Mouse (Mus musculus) layer of hippocampus, adult 2 months (tissue): ENCODE measurements around the gene Mustn1. TPM values are rescaled to one million over a fixed set of nuclear protein-coding genes. Genes with fewer than 3 reads are reported as not detected.

Experiments
- DNase-seq, 2 experiments: peaks; one replicate each; pipeline ENCODE4 v3.0.0; 2022; ENCODE audit warnings: low spot score in 2 of 2
- H3K27ac ChIP-seq: fragments of 200-600 bp; 2 replicates; pipeline ENCODE4 v1.8.1; 2022
- H3K4me3 ChIP-seq: fragments of 200-600 bp; 2 replicates; pipeline ENCODE4 v1.8.1; 2022; ENCODE audit warnings: mild to moderate bottlenecking
- CTCF ChIP-seq: fragments of 200-600 bp; conservative IDR thresholded peaks from 2 replicates; pipeline ENCODE4 v1.8.1; 2022; ENCODE audit warnings: antibody characterized with exemption, mild to moderate bottlenecking, moderate library complexity
- total RNA-seq, 2 experiments: library from RNA; stranded (reverse); gene quantifications; 2 replicates each; pipeline ENCODE4 v1.2.3; 2021

Gene Mustn1
- total RNA-seq, 2 experiments from 2014 or later: 2.1 to 2.3 TPM

GRCm38 (mm10) chr14:30886204-30886603 lies 7.2 kb downstream of the Mustn1 start, which contains the start of gene Itih4:
Itih4 (plus strand) TSS chr14:30886476.
- no peak for DNase-seq
- no peak for TF ChIP-seq CTCF

GRCm38 (mm10) chr14:30888271-30888732 lies 9.3 kb downstream of the Mustn1 start:
- H3K4me3 ChIP-seq: no peak overlapping the region
- TF ChIP-seq CTCF: peak; percentile 58
- DNase-seq: no peak
- H3K27ac ChIP-seq: 0 out of 2 replicates have a peak overlapping the region, but pooled peaks have one; percentile 3

More at GRCm38 (mm10) chr14:30886204-30886603, 7.2 kb downstream of the Mustn1 start, which contains the start of gene Itih4:
- Histone ChIP-seq H3K27ac (no peak within 1 kb of the TSS), H3K4me3 (no peak within 1 kb of the TSS)

GRCm38 (mm10) chr14:30899972-30900371 lies 21.0 kb downstream of the Mustn1 start:
- Histone ChIP-seq H3K4me3 (no peak overlapping the region), H3K27ac (no peak overlapping the region)
- TF ChIP-seq CTCF: no peak
- DNase-seq: no peak

GRCm38 (mm10) chr14:30902628-30903027 lies 23.6 kb downstream of the Mustn1 start:
- DNase-seq: no peak
- H3K4me3 ChIP-seq: no peak overlapping the region
- no peak overlapping the region for H3K27ac ChIP-seq
- no peak for TF ChIP-seq CTCF

GRCm38 (mm10) chr14:30903036-30903435 lies 24.0 kb downstream of the Mustn1 start:
- Histone ChIP-seq H3K4me3 (no peak overlapping the region), H3K27ac (no peak overlapping the region)
- no peak for DNase-seq
- no peak for TF ChIP-seq CTCF

- Histone ChIP-seq H3K27ac (no peak overlapping the region), H3K4me3 (no peak overlapping the region)
- no peak for TF ChIP-seq CTCF
- DNase-seq: no peak
Observed at GRCm38 (mm10) chr14:30904307-30904706, 25.3 kb downstream of the Mustn1 start.

GRCm38 (mm10) chr14:30906001-30906400 lies 27.0 kb downstream of the Mustn1 start:
- TF ChIP-seq CTCF: no peak
- no peak overlapping the region for H3K27ac ChIP-seq
- H3K4me3 ChIP-seq: no peak overlapping the region
- DNase-seq: no peak

- Histone ChIP-seq H3K4me3 (no peak overlapping the region), H3K27ac (no peak overlapping the region)
- DNase-seq: peak in 1 of 2 experiments; percentile 12
- TF ChIP-seq CTCF: no peak
Observed at GRCm38 (mm10) chr14:30907814-30908265, 28.8 kb downstream of the Mustn1 start.

GRCm38 (mm10) chr14:30911141-30911540 lies 32.1 kb downstream of the Mustn1 start:
- H3K4me3 ChIP-seq: no peak overlapping the region
- H3K27ac ChIP-seq: no peak overlapping the region
- TF ChIP-seq CTCF: no peak
- DNase-seq: no peak

GRCm38 (mm10) chr14:30912641-30913040 lies 33.6 kb downstream of the Mustn1 start:
- DNase-seq: no peak
- Histone ChIP-seq H3K27ac (no peak overlapping the region), H3K4me3 (no peak overlapping the region)
- no peak for TF ChIP-seq CTCF

- 0 out of 2 replicates have a peak overlapping the region, but pooled peaks have one; percentile 5 for H3K27ac ChIP-seq
- no peak for TF ChIP-seq CTCF
- DNase-seq: no peak
Observed at GRCm38 (mm10) chr14:30913404-30913803, 34.4 kb downstream of the Mustn1 start.

GRCm38 (mm10) chr14:30916516-30916915 lies 37.5 kb downstream of the Mustn1 start:
- TF ChIP-seq CTCF: no peak
- Histone ChIP-seq H3K27ac (no peak overlapping the region), H3K4me3 (no peak overlapping the region)
- no peak for DNase-seq

More at GRCm38 (mm10) chr14:30913404-30913803, 34.4 kb downstream of the Mustn1 start:
- H3K4me3 ChIP-seq: no peak overlapping the region

- Histone ChIP-seq H3K4me3 (no peak overlapping the region), H3K27ac (peak overlapping the region; percentile 71; the same call in 1 of the 2 replicates)
- TF ChIP-seq CTCF: no peak
- DNase-seq: peak; percentile 29 to 48
Observed at GRCm38 (mm10) chr14:30922053-30922670, 43.2 kb downstream of the Mustn1 start.
